Mouse (Mus musculus) mesoderm, embryonic 11.5 days (tissue): Measurements from ENCODE around the gene Msl3.

Experiments
- DNase-seq: peaks from one replicate; pipeline ENCODE4 v3.0.0-alpha.2; 2012; ENCODE audit warnings: low read depth, low spot score

Gene Msl3

GRCm38 (mm10) chrX:168673525-168674406, at the start of gene Msl3:
TSS of gene Msl3 (minus strand) at chrX:168673898.
- peak; percentile 85 for DNase-seq

DNA sequence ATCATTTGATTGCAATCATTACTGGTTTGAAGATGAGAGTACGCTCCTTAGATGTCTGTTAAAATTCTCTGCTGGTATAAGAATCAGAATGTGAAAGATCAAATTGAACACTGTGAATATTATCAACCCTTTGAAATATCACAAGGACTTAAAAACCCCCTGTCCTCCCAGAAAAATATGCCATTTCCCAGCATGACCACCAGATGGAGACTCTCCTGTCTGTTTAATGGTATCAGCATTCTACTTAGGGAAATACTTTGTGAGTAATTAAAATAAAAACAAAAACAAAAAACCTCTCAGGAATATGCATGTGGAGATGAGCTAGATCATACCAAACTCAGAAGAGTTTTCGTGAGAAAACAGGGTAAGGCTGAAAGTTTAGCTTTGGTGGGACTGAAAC, 44.3 kb upstream of the Msl3 start:
- DNase-seq: peak; percentile 3

- no peak for DNase-seq
These were observed 787 bp upstream of the Msl3 start for GRCm38 (mm10) chrX:168674407-168674962.

GRCm38 (mm10) chrX:168672913-168673524, 679 bp downstream of the Msl3 start:
- peak; percentile 3 for DNase-seq

DNA sequence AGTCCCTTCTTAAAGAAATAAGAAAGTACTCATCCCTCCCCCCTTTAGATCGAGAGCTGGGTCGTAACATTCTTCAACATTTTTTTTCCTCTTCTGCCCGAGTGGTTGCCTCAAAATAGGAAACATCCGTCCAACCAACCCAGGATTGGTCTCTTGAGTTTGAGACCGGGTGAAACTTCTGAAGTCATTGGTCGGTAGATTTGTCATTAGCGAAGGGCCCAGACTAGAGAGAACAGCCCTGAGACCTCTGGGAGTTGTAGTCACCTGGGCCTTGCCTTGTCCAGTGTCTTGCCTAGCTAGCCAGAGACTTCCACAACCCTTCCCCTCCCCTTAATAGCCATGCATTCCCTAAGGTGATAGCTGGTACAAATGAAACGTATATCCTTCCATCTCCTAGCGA, 1.3 kb downstream of the Msl3 start:
- peak; percentile 78 for DNase-seq

- no peak for DNase-seq
These were observed 9.6 kb downstream of the Msl3 start for GRCm38 (mm10) chrX:168663982-168664689.

DNA sequence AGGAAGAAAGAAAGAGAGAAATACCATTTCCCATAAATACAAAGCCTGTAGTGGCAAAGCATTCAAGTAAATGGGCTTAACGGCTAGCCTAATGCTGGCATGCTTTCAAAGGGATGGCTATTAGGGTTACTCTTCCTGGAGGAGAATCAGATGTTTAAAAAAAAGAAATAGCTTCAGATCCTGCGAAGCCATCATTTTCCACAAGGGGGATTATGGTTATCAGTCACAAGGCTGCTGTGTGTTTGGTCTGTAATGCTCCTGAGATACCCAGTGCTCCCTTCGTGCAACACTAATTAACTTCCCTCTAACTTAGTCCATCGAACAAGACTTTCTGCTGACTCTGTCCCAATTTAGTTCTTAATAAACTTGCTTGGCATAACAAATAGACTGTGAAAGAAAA, 13.5 kb downstream of the Msl3 start:
- no peak for DNase-seq

DNA sequence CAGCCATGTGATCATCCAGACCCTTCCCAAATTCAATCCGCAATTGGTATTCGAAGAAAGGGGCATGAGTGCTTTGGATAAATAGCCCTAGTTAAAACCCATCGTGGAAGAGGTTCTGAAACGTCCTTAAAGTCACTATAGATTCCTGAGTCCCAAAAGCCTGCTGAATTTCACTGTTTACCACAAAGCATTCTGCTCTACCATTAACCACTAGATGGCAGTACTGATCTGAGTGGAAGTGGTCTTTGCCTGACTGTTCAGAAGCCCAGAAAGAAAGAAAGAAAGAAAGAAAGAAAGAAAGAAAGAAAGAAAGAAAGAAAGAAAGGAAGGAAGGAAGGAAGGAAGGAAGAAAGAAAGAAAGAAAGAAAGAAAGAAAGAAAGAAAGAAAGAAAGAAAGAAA, 13.9 kb downstream of the Msl3 start:
- DNase-seq: peak; percentile 34

DNA sequence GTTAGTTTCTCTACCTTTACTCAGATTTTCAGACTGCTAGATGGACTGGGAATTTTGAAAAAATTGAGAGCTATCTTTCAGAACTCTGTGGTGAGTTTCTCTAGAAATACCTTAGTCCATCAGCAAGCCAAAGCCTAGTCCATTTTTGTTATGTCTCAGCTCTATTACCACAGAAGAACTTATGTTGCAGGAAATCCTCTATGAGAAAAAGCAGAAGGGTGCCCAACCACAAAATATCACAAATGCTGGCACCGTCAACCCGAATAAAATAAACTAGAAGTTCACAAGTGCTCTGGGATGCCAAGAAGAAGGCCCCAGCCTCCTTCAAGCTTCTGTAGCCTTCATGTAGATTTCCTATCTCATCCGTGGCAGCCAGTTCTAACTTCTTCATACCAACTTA, 14.4 kb downstream of the Msl3 start:
- no peak for DNase-seq

DNA sequence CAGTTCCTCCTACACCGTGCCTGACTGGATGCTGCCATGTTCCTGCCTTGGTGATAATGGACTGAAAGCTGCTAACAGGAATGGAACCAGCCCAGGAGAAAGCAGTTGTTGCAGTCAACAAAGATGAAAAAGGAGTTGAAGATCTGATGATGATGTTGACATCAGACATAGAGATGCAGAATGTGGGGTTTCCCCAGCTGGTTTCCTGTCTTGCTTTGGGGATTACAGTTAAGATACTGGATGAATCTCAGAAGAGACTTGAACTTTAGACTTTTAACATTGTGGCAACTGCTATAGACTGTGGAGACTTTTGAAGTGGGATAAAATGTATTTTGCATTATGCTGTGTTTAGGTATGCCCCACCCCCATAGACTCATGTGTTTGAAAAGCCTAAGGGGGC, 15.9 kb downstream of the Msl3 start:
- no peak for DNase-seq

DNA sequence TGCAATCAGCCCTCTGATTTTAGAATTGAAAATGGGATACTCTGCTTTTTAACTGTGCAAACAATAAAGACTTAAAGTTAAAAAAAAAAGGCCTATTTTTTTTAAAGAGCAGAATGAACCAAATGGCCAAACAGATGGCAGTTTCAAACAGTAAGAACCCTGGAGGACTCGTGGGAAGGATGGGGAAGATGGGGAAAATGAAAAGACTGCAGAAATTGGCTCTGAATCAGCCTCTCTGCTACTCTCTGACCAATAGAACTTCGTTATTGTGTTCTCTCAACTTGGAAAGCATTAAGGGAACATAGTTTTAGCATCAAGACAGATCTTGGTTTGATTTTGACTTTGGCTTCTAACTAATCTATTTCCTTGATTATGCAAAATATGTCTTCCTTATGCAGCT, 24.4 kb downstream of the Msl3 start:
- DNase-seq: no peak

- DNase-seq: no peak
These were observed 26.0 kb downstream of the Msl3 start for GRCm38 (mm10) chrX:168647746-168648145.

DNA sequence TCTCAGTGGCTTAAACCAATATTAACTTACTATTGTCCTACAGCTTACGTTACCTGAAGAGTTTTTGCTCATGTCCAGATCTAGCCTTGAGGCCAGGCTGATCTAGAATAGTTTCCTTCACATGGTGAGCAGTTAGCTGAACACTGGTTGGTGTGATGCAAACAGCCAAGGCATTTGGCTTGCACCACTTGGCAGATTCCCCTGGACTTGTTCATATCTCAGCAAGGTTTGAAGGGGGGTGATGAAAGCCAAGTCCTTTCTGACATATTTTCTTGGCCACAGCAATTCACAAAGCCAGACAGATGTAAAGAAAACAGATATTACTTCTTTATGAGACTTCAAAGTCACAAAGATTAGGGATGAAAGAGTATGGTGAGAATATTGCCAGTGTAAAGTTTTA, 30.2 kb downstream of the Msl3 start:
- no peak for DNase-seq

DNA sequence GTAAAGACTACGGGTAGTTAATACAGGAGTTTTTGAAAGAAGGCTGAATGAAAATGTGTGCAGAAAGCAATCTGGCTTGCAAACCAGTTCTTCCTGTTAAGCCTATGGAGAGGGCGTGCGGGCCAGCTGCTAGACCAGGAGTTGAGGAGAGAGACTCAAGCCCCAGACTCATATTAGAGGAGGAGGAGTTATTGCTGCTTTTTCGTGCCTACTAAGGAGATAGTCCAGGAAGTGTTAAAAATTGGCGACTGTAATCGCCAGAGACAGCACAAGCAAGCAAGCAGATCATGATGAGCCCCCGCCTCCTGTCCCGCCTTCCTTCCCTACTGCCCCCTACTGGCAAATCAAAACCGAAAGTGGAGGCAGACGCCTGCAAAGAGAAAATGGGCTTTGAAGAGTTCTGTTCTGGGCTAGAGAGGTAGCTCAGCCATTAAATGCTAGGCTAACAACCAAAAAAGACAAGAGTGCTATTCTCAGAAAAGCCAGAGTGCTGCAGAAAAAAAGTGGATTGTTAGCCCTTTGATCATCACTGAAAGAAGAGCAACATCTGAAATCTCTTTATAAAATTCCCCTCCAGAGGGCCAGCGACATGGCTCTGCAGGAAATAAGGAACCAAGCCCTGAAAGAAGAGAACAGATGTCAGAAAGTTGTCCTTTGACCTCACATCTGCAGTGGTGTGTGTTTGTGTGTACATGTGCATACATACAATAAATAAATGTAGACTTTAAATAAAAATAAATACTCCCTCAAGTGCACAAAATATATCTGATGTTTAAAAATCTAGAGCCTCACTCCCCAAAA, 33.9 kb downstream of the Msl3 start:
- DNase-seq: peak; percentile 54
